Mouse (Mus musculus) cerebellum, adult 11 months (tissue): ENCODE data around the gene Sptssb.

Experiments
- DNase-seq: peaks from one replicate; pipeline ENCODE4 v3.0.0; 2022

The Sptssb gene

GRCm38 (mm10) chr3:69859858-69860588 lies at the start of gene Sptssb:
TSS of gene Sptssb (minus strand) at chr3:69859940.
- peak; percentile 72 for DNase-seq

GRCm38 (mm10) chr3:69908074-69908473 lies 48.3 kb upstream of the Sptssb start:
- DNase-seq: no peak

GRCm38 (mm10) chr3:69907564-69907963 lies 47.8 kb upstream of the Sptssb start:
- no peak for DNase-seq

- DNase-seq: peak; percentile 13
Measured at GRCm38 (mm10) chr3:69902787-69903477, 43.2 kb upstream of the Sptssb start.

- DNase-seq: no peak
Measured at GRCm38 (mm10) chr3:69902382-69902781, 42.6 kb upstream of the Sptssb start.

- no peak for DNase-seq
Measured at GRCm38 (mm10) chr3:69901874-69902381, 42.2 kb upstream of the Sptssb start.

- DNase-seq: no peak
Measured at GRCm38 (mm10) chr3:69900335-69900734, 40.6 kb upstream of the Sptssb start.

GRCm38 (mm10) chr3:69897917-69898594 lies 38.3 kb upstream of the Sptssb start:
- DNase-seq: peak; percentile 38

- peak; percentile 14 for DNase-seq
Measured at GRCm38 (mm10) chr3:69895516-69895915, 35.8 kb upstream of the Sptssb start.

- no peak for DNase-seq
Measured at GRCm38 (mm10) chr3:69892187-69893094, 32.7 kb upstream of the Sptssb start.

GRCm38 (mm10) chr3:69885866-69886265 lies 26.1 kb upstream of the Sptssb start:
- DNase-seq: peak; percentile 9

GRCm38 (mm10) chr3:69883710-69884109 lies 24.0 kb upstream of the Sptssb start:
- no peak for DNase-seq

GRCm38 (mm10) chr3:69877538-69877937 lies 17.8 kb upstream of the Sptssb start:
- DNase-seq: no peak

GRCm38 (mm10) chr3:69874721-69875120 lies 15.0 kb upstream of the Sptssb start:
- DNase-seq: no peak

- DNase-seq: no peak
Measured at GRCm38 (mm10) chr3:69872661-69873327, 13.1 kb upstream of the Sptssb start.

- no peak for DNase-seq
Measured at GRCm38 (mm10) chr3:69871174-69871573, 11.4 kb upstream of the Sptssb start.

GRCm38 (mm10) chr3:69869702-69870101 lies 10.0 kb upstream of the Sptssb start:
- no peak for DNase-seq

- peak; percentile 28 for DNase-seq
Measured at GRCm38 (mm10) chr3:69861789-69862395, 2.2 kb upstream of the Sptssb start.

GRCm38 (mm10) chr3:69860589-69861521 lies 1.1 kb upstream of the Sptssb start:
- peak; percentile 80 for DNase-seq

GRCm38 (mm10) chr3:69839485-69839884 lies 20.3 kb downstream of the Sptssb start:
- DNase-seq: no peak
